Mouse (Mus musculus): ENCODE measurements around the gene Plekhg3. TPM values are rescaled to one million over a fixed set of nuclear protein-coding genes. Genes with fewer than 3 reads are reported as not detected.
A peak's percentile ranks its signal among the peaks of the same experiment; 100 is the strongest.

Plekhg3 gene
- total RNA-seq, 2 experiments from 2014 or later, result 21.1 to 22.0 TPM

- no peak for DNase-seq
These were observed 54.3 kb downstream of the Plekhg3 start for GRCm38 (mm10) chr12:76585028-76585427.

GRCm38 (mm10) chr12:76587357-76587756 lies 56.7 kb downstream of the Plekhg3 start:
- no peak for DNase-seq

- peak; percentile 59 for DNase-seq
These were observed 58.8 kb downstream of the Plekhg3 start for GRCm38 (mm10) chr12:76589531-76589930.

- no peak for DNase-seq
These were observed 60.3 kb downstream of the Plekhg3 start for GRCm38 (mm10) chr12:76591037-76591436.

- peak; percentile 69 for DNase-seq
These were observed 61.5 kb downstream of the Plekhg3 start for GRCm38 (mm10) chr12:76592213-76592612.

GRCm38 (mm10) chr12:76593254-76593653 lies 62.6 kb downstream of the Plekhg3 start:
- DNase-seq, result no peak

- DNase-seq, result peak; percentile 88
These were observed 63.2 kb downstream of the Plekhg3 start for GRCm38 (mm10) chr12:76593839-76594322.

GRCm38 (mm10) chr12:76594556-76594955 lies 63.9 kb downstream of the Plekhg3 start:
- DNase-seq, result no peak

- DNase-seq, result no peak
These were observed 65.1 kb downstream of the Plekhg3 start for GRCm38 (mm10) chr12:76595830-76596229.

GRCm38 (mm10) chr12:76596292-76597023 lies 65.8 kb downstream of the Plekhg3 start:
- peak; percentile 83 for DNase-seq

- DNase-seq, result no peak
These were observed 66.9 kb downstream of the Plekhg3 start for GRCm38 (mm10) chr12:76597577-76598100.

GRCm38 (mm10) chr12:76598196-76598928 lies 67.7 kb downstream of the Plekhg3 start:
- DNase-seq, result no peak

GRCm38 (mm10) chr12:76603779-76604178 lies 73.1 kb downstream of the Plekhg3 start:
- no peak for DNase-seq

- no peak for DNase-seq
These were observed 73.9 kb downstream of the Plekhg3 start for GRCm38 (mm10) chr12:76604546-76604945.

GRCm38 (mm10) chr12:76605837-76606236 lies 75.1 kb downstream of the Plekhg3 start:
- DNase-seq, result no peak

GRCm38 (mm10) chr12:76608241-76608640 lies 77.5 kb downstream of the Plekhg3 start:
- DNase-seq, result no peak

- peak; percentile 58 for DNase-seq
These were observed 78.4 kb downstream of the Plekhg3 start for GRCm38 (mm10) chr12:76608997-76609565.

- peak; percentile 54 for DNase-seq
These were observed 81.9 kb downstream of the Plekhg3 start for GRCm38 (mm10) chr12:76612621-76613020.

- DNase-seq, result no peak
These were observed 84.3 kb downstream of the Plekhg3 start for GRCm38 (mm10) chr12:76614868-76615579.

- no peak for DNase-seq
These were observed 84.9 kb downstream of the Plekhg3 start for GRCm38 (mm10) chr12:76615580-76615937.

GRCm38 (mm10) chr12:76618175-76618574 lies 87.5 kb downstream of the Plekhg3 start:
- no peak for DNase-seq

GRCm38 (mm10) chr12:76619847-76620246 lies 89.2 kb downstream of the Plekhg3 start:
- DNase-seq, result no peak
